Mouse (Mus musculus): ENCODE results near the gene Arl5b. TPM values are rescaled to one million over a fixed set of nuclear protein-coding genes. Genes with fewer than 3 reads are reported as not detected.

Gene Arl5b
- total RNA-seq, 2 experiments from 2014 or later, result 23.4 to 27.4 TPM

DNA sequence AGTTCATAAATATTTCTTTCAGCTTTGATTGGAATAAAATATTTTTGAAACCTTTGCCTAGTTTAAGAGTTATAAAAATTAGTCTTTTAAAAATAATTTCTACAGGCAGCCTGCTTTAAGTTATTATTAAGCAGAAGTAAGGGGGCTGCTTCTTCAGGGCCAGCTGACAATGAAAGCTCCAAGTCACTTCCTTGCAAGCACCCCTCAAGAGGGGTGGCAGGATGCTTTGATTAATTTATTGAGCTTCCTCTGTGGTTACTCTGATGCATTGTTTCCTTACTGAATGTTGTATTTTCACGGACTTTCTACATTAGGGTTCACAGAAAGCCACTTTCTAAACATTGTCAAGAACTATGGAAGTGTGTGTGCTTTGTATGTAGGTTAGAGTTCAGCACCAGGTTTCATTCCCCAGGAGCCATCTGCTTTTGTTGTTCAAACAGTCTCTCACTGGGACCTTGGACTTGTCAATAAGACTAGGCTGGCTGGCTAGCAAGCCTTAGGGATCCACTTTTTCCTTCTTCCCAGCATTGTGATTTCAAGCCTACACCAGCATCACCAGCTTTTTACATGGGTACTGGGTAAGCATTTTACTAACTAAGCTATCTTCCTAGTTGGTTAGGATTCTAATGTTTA lies 62.7 kb downstream of the Arl5b start:
- DNase-seq (ENCODE audit: low spot score in 2 of 2), result no peak

- no peak for DNase-seq (ENCODE audit: low spot score in 2 of 2)
Observed at GRCm38 (mm10) chr2:15112741-15113140, 63.5 kb downstream of the Arl5b start.

GRCm38 (mm10) chr2:15121217-15121680 lies 72.1 kb downstream of the Arl5b start:
- no peak for DNase-seq (ENCODE audit: low spot score in 2 of 2)

Other genes starting within 250 kb of the Arl5b start
- gene Nsun6, start 5.7 kb downstream of the Arl5b start, total RNA-seq (2021), result 1 to 10 TPM; 5.6 to 6.9 TPM